Mouse (Mus musculus) embryonic facial prominence, embryonic 15.5 days (tissue): ENCODE measurements around the gene Setd6. TPM values are rescaled to one million over a fixed set of nuclear protein-coding genes. Genes with fewer than 3 reads are reported as not detected.

ENCODE experiments used
- ATAC-seq: fragments of 200-750 bp; cut with Nextera tagmentation; 2 replicates; pipeline ENCODE4 v1.8.0; 2017; ENCODE audit warnings: low read depth, moderate TSS enrichment; ENCODE audit not compliant: insufficient number of reproducible peaks, low FRiP score, low TSS enrichment
- H3K27ac ChIP-seq: fragments of 300-500 bp; sonication (generic); replicated peaks from 2 replicates; pipeline ENCODE4 v1.5.1; 2015; ENCODE audit warnings: mild to moderate bottlenecking, inconsistent platforms
- H3K27me3 ChIP-seq: fragments of 300-500 bp; sonication (generic); 2 replicates; pipeline ENCODE4 v1.6.1; 2015; ENCODE audit warnings: inconsistent platforms
- H3K36me3 ChIP-seq: fragments of 300-500 bp; sonication (generic); 2 replicates; pipeline ENCODE4 v1.6.1; 2015; ENCODE audit warnings: mild to moderate bottlenecking, inconsistent platforms
- H3K4me1 ChIP-seq: fragments of 300-500 bp; sonication (generic); 2 replicates; pipeline ENCODE4 v1.6.1; 2015; ENCODE audit warnings: inconsistent platforms
- H3K4me2 ChIP-seq: fragments of 300-500 bp; sonication (generic); replicated peaks from 2 replicates; pipeline ENCODE4 v1.6.1; 2015; ENCODE audit warnings: mild to moderate bottlenecking, inconsistent platforms
- H3K4me3 ChIP-seq: fragments of 300-500 bp; sonication (generic); replicated peaks from 2 replicates; pipeline ENCODE4 v1.5.1; 2015; ENCODE audit warnings: mild to moderate bottlenecking, inconsistent platforms
- H3K9ac ChIP-seq: fragments of 300-500 bp; sonication (generic); 2 replicates; pipeline ENCODE4 v1.6.1; 2015; ENCODE audit warnings: inconsistent platforms
- H3K9me3 ChIP-seq: fragments of 300-500 bp; sonication (generic); replicated peaks from 2 replicates; pipeline ENCODE4 v1.6.1; 2016; ENCODE audit warnings: inconsistent platforms
- WGBS: fragments of 180-500 bp; shearing (Covaris S2); methylation state at CpG from one replicate; pipeline ENCODE4 v1.1.7; 2015; 5-methylcytosine and 5-hydroxymethylcytosine counted together
- polyA plus RNA-seq: library from polyadenylated mRNA; unstranded; fragments of >200 nt; fragmentation: Nextera tagmentation; extraction: Ambion mirVana; gene quantifications from 2 replicates; pipeline ENCODE4 v1.2.1, GENCODE M21; 2015

The Setd6 gene
- polyA plus RNA-seq, 1 experiment from 2014 or later, result 22.5 TPM

GRCm38 (mm10) chr8:95712395-95712794, 3.3 kb upstream of the Setd6 start:
- ATAC-seq, result no peak
- WGBS, result 78% methylated on average over 9 of the region's 9 CpGs
- Histone ChIP-seq H3K27me3 (no peaks in the 10 kb centered on the region), H3K27ac (no peak overlapping the region), H3K4me2 (no peak overlapping the region), H3K4me3 (no peak overlapping the region), H3K9ac (no peak overlapping the region), H3K36me3 (0 out of 2 replicates have a peak, but pooled peaks cover 4% of the 10 kb centered on the region), H3K9me3 (no peaks in the 10 kb centered on the region), H3K4me1 (peaks cover 18% of the 10 kb centered on the region)

- no peak overlapping the region for H3K27ac ChIP-seq
- peaks cover 18% of the 10 kb centered on the region for H3K4me1 ChIP-seq
- no peaks in the 10 kb centered on the region for H3K27me3 ChIP-seq
- no peak overlapping the region for H3K9ac ChIP-seq
- H3K4me3 ChIP-seq, result no peak overlapping the region
- no peak for ATAC-seq
- peaks cover 12% of the 10 kb centered on the region for H3K36me3 ChIP-seq
- H3K9me3 ChIP-seq, result no peaks in the 10 kb centered on the region
- 79% methylated on average over 19 of the region's 19 CpGs for WGBS
- no peak overlapping the region for H3K4me2 ChIP-seq
Measured at GRCm38 (mm10) chr8:95713100-95714010, 2.3 kb upstream of the Setd6 start.

GRCm38 (mm10) chr8:95714367-95714766, 1.3 kb upstream of the Setd6 start:
- 88% methylated on average over 4 of the region's 4 CpGs for WGBS
- Histone ChIP-seq H3K9me3 (no peaks in the 10 kb centered on the region), H3K4me2 (no peak overlapping the region), H3K4me3 (no peak overlapping the region), H3K9ac (no peak overlapping the region), H3K27ac (no peak overlapping the region), H3K27me3 (no peaks in the 10 kb centered on the region), H3K36me3 (peaks cover 22% of the 10 kb centered on the region), H3K4me1 (peaks cover 18% of the 10 kb centered on the region)
- no peak for ATAC-seq

GRCm38 (mm10) chr8:95714837-95715413, 756 bp upstream of the Setd6 start:
- H3K9ac ChIP-seq, result no peak overlapping the region
- peak overlapping the region; percentile 90 for H3K4me2 ChIP-seq
- H3K27me3 ChIP-seq, result no peaks in the 10 kb centered on the region
- H3K4me3 ChIP-seq, result peak overlapping the region; percentile 86
- H3K4me1 ChIP-seq, result peaks cover 18% of the 10 kb centered on the region
- no peaks in the 10 kb centered on the region for H3K9me3 ChIP-seq
- H3K36me3 ChIP-seq, result peaks cover 28% of the 10 kb centered on the region
- no peak for ATAC-seq
- no peak overlapping the region for H3K27ac ChIP-seq
- 82% methylated on average over 6 of the region's 6 CpGs for WGBS

- peaks cover 18% of the 10 kb centered on the region for H3K4me1 ChIP-seq
- H3K27me3 ChIP-seq, result no peaks in the 10 kb centered on the region
- H3K9ac ChIP-seq, result peak overlapping the region; percentile 68
- no peak for ATAC-seq
- no peak overlapping the region for H3K27ac ChIP-seq
- peak overlapping the region; percentile 86 for H3K4me3 ChIP-seq
- H3K36me3 ChIP-seq, result peaks cover 43% of the 10 kb centered on the region
- peak overlapping the region; percentile 90 for H3K4me2 ChIP-seq
- 17% methylated on average over 21 of the region's 21 CpGs for WGBS
- H3K9me3 ChIP-seq, result no peaks in the 10 kb centered on the region
Measured at GRCm38 (mm10) chr8:95716546-95717335, 1.1 kb downstream of the Setd6 start.

GRCm38 (mm10) chr8:95727625-95728024, 11.9 kb downstream of the Setd6 start:
- no peak overlapping the region for H3K27ac ChIP-seq
- no peaks in the 10 kb centered on the region for H3K4me1 ChIP-seq
- WGBS, result 78% methylated on average over 4 of the region's 4 CpGs
- ATAC-seq, result no peak
- peaks cover 76% of the 10 kb centered on the region for H3K36me3 ChIP-seq
- no peak overlapping the region for H3K4me3 ChIP-seq
- no peaks in the 10 kb centered on the region for H3K9me3 ChIP-seq
- no peak overlapping the region for H3K9ac ChIP-seq
- no peaks in the 10 kb centered on the region for H3K27me3 ChIP-seq
- H3K4me2 ChIP-seq, result no peak overlapping the region

GRCm38 (mm10) chr8:95738596-95738995, 22.9 kb downstream of the Setd6 start:
- no peak overlapping the region for H3K27ac ChIP-seq
- no peak overlapping the region for H3K4me2 ChIP-seq
- H3K4me1 ChIP-seq, result no peaks in the 10 kb centered on the region
- H3K36me3 ChIP-seq, result peaks cover 83% of the 10 kb centered on the region
- no peaks in the 10 kb centered on the region for H3K9me3 ChIP-seq
- H3K4me3 ChIP-seq, result no peak overlapping the region
- no peak for ATAC-seq
- no peak overlapping the region for H3K9ac ChIP-seq
- no peaks in the 10 kb centered on the region for H3K27me3 ChIP-seq
- 78% methylated on average over 7 of the region's 7 CpGs for WGBS

- no peak overlapping the region for H3K9ac ChIP-seq
- H3K9me3 ChIP-seq, result no peaks in the 10 kb centered on the region
- H3K4me2 ChIP-seq, result no peak overlapping the region
- WGBS, result 90% methylated on average over 7 of the region's 7 CpGs
- H3K4me3 ChIP-seq, result no peak overlapping the region
- H3K27me3 ChIP-seq, result no peaks in the 10 kb centered on the region
- H3K4me1 ChIP-seq, result no peaks in the 10 kb centered on the region
- H3K27ac ChIP-seq, result no peak overlapping the region
- no peak for ATAC-seq
- H3K36me3 ChIP-seq, result peaks cover 87% of the 10 kb centered on the region
Measured at GRCm38 (mm10) chr8:95741732-95742131, 26.1 kb downstream of the Setd6 start.

- H3K36me3 ChIP-seq, result peaks cover 82% of the 10 kb centered on the region
- no peak overlapping the region for H3K9ac ChIP-seq
- no peak overlapping the region for H3K4me3 ChIP-seq
- WGBS, result 93% methylated on average over 4 of the region's 4 CpGs
- no peaks in the 10 kb centered on the region for H3K9me3 ChIP-seq
- H3K4me1 ChIP-seq, result no peaks in the 10 kb centered on the region
- ATAC-seq, result no peak
- H3K27ac ChIP-seq, result no peak overlapping the region
- no peak overlapping the region for H3K4me2 ChIP-seq
- no peaks in the 10 kb centered on the region for H3K27me3 ChIP-seq
Measured at GRCm38 (mm10) chr8:95748028-95748427, 32.3 kb downstream of the Setd6 start.

GRCm38 (mm10) chr8:95751924-95752323, 36.2 kb downstream of the Setd6 start:
- 96% methylated on average over 1 of the region's 1 CpGs for WGBS
- ATAC-seq, result no peak

GRCm38 (mm10) chr8:95760323-95760722, 44.6 kb downstream of the Setd6 start:
- Histone ChIP-seq H3K9ac (no peak overlapping the region), H3K4me2 (no peak overlapping the region), H3K36me3 (peaks cover 64% of the 10 kb centered on the region), H3K4me3 (no peak overlapping the region), H3K9me3 (no peaks in the 10 kb centered on the region), H3K27me3 (no peaks in the 10 kb centered on the region), H3K4me1 (no peaks in the 10 kb centered on the region), H3K27ac (no peak overlapping the region)
- no peak for ATAC-seq
- WGBS, result 90% methylated on average over 6 of the region's 6 CpGs

More at GRCm38 (mm10) chr8:95751924-95752323, 36.2 kb downstream of the Setd6 start:
- H3K9me3 ChIP-seq, result no peaks in the 10 kb centered on the region
- no peak overlapping the region for H3K27ac ChIP-seq
- peaks cover 65% of the 10 kb centered on the region for H3K36me3 ChIP-seq
- H3K4me2 ChIP-seq, result no peak overlapping the region
- no peaks in the 10 kb centered on the region for H3K4me1 ChIP-seq
- H3K27me3 ChIP-seq, result no peaks in the 10 kb centered on the region
- no peak overlapping the region for H3K9ac ChIP-seq
- no peak overlapping the region for H3K4me3 ChIP-seq
